Mouse (Mus musculus) neural tube, embryonic 11.5 days (tissue): ENCODE measurements around the gene Mroh8. TPM values are rescaled to one million over a fixed set of nuclear protein-coding genes. Genes with fewer than 3 reads are reported as not detected.
"Not testable (repeated sequence)": the region's sequence is repeated elsewhere in the genome, so short reads cannot be mapped to it uniquely, and the experiment has no call there.

Experiments used
- ATAC-seq: fragments of 200-750 bp; cut with Nextera tagmentation; 2 replicates; pipeline ENCODE4 v1.8.0; 2017; ENCODE audit warnings: moderate number of reproducible peaks, mild to moderate bottlenecking, moderate TSS enrichment, moderate library complexity; ENCODE audit not compliant: insufficient read depth, low FRiP score, low TSS enrichment
- DNase-seq: peaks from one replicate; pipeline ENCODE4 v3.0.0-alpha.2; 2015; ENCODE audit warnings: low spot score
- H3K27ac ChIP-seq: fragments of 300-500 bp; sonication (generic); 2 replicates; pipeline ENCODE4 v1.5.1; 2014; ENCODE audit warnings: low read depth, mild to moderate bottlenecking, low read length
- H3K27me3 ChIP-seq: fragments of 300-500 bp; sonication (generic); 2 replicates; pipeline ENCODE4 v1.6.1; 2014; ENCODE audit warnings: mild to moderate bottlenecking, low read length, mixed read lengths; ENCODE audit not compliant: control insufficient read depth, insufficient read depth
- H3K36me3 ChIP-seq: fragments of 300-500 bp; sonication (generic); 2 replicates; pipeline ENCODE4 v1.6.1; 2014; ENCODE audit warnings: mild to moderate bottlenecking, low read length, moderate library complexity, mixed read lengths; ENCODE audit not compliant: control insufficient read depth, insufficient read depth
- H3K4me1 ChIP-seq: fragments of 300-500 bp; sonication (generic); 2 replicates; pipeline ENCODE4 v1.6.1; 2014; ENCODE audit warnings: low read length, mixed read lengths; ENCODE audit not compliant: control insufficient read depth, insufficient read depth
- H3K4me2 ChIP-seq: fragments of 300-500 bp; sonication (generic); 2 replicates; pipeline ENCODE4 v1.6.1; 2014; ENCODE audit warnings: low read depth, mild to moderate bottlenecking, moderate library complexity
- H3K4me3 ChIP-seq: fragments of 300-500 bp; sonication (generic); 2 replicates; pipeline ENCODE4 v1.5.1; 2014; ENCODE audit warnings: low read depth, low read length
- H3K9ac ChIP-seq: fragments of 300-500 bp; sonication (generic); 2 replicates; pipeline ENCODE4 v1.6.1; 2014; ENCODE audit warnings: mild to moderate bottlenecking, low read length
- H3K9me3 ChIP-seq: fragments of 300-500 bp; sonication (generic); 2 replicates; pipeline ENCODE4 v1.6.1; 2016; ENCODE audit warnings: low read length; ENCODE audit not compliant: control insufficient read depth
- WGBS: fragments of 180-500 bp; shearing (Covaris S2); extraction: QIAGEN DNeasy Blood & Tissue Kit; methylation state at CpG from one replicate; pipeline ENCODE4 v1.1.7; 2014; 5-methylcytosine and 5-hydroxymethylcytosine counted together
- polyA plus RNA-seq: library from polyadenylated mRNA; unstranded; fragments of >200 nt; fragmentation: Nextera tagmentation; extraction: Ambion mirVana; gene quantifications from 2 replicates; pipeline ENCODE4 v1.2.1, GENCODE M21; 2014

Gene Mroh8
- polyA plus RNA-seq, 1 experiment from 2014 or later, result 0.95 TPM

GRCm38 (mm10) chr2:157170626-157171025 lies 108.7 kb downstream of the Mroh8 start:
- Histone ChIP-seq H3K27me3 (no peaks in the 10 kb centered on the region), H3K27ac (no peak overlapping the region), H3K4me3 (no peak overlapping the region), H3K4me2 (no peak overlapping the region), H3K36me3 (peaks cover 3% of the 10 kb centered on the region; the same call in 1 of the 2 replicates), H3K9me3 (no peaks in the 10 kb centered on the region), H3K9ac (no peak overlapping the region), H3K4me1 (no peaks in the 10 kb centered on the region)
- WGBS, result 60% methylated on average over 6 of the region's 6 CpGs
- ATAC-seq (no peak), DNase-seq (no peak)

DNA sequence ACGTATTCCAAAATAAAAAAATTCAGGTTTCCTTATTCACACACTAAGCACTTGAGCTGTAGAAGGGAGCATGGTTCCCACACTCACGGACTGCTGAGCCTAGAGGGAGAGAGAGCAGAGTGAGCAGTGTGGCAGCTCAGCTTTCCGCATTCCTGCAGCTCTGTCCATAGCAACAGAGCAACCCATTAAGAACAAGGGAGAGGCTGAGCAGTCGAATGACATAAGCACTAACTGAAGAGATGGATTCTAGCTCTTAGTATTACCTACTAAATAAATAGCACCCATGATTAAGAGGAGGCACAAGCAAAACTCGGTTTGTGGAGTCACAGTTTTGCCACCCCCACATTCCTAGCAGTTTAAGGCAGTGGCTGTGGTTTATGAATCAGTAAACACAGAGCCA lies 109.2 kb downstream of the Mroh8 start:
- peak; percentile 59 for DNase-seq
- no peaks in the 10 kb centered on the region for H3K9me3 ChIP-seq
- H3K4me3 ChIP-seq, result no peak overlapping the region
- no peak overlapping the region for H3K4me2 ChIP-seq
- H3K36me3 ChIP-seq, result peaks cover 3% of the 10 kb centered on the region; the same call in 1 of the 2 replicates
- no peaks in the 10 kb centered on the region for H3K4me1 ChIP-seq
- H3K27ac ChIP-seq, result no peak overlapping the region
- H3K9ac ChIP-seq, result no peak overlapping the region; the same call in 1 of the 2 replicates
- 41% methylated on average over 5 of the region's 5 CpGs for WGBS
- ATAC-seq, result no peak
- H3K27me3 ChIP-seq, result no peaks in the 10 kb centered on the region

DNA sequence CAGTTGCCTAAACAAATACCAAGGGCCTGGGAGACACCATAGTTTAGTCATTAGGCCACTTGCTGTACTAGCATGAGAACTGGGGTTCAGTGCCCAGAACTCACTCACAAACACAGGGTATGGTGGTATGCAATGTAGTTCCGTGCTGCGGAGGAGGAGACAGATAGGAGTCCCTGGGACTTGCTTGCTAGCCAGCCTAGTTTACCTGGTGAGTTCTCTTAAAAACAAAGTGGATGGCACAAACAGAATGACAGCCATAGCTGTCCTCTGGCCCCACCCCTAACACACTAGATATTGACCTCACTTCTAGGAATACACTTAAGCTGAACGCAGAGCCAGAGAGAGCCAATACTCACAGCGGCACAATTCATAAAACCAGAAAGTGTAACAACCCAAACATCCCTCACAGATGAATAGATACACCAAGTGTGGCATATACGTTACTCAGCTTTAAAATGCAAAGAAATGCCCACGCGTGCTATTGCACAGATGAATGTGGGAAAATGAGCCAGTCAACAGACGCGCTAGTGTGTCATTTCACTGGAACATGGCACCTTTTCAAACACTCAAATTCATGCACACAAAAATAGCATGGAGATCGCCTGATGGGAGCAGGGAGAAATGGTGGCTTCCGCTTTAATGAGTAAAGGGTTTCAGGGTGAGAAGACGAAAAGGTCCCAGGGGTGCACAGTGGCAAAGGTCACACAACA lies 112.8 kb downstream of the Mroh8 start:
- Histone ChIP-seq H3K9me3 (no peaks in the 10 kb centered on the region), H3K4me2 (no peak overlapping the region), H3K36me3 (no peaks in the 10 kb centered on the region; the same call in 1 of the 2 replicates), H3K27me3 (no peaks in the 10 kb centered on the region), H3K4me1 (no peaks in the 10 kb centered on the region), H3K9ac (no peak overlapping the region), H3K27ac (no peak overlapping the region), H3K4me3 (no peak overlapping the region)
- DNase-seq, result no peak
- WGBS, result 95% methylated on average over 12 of the region's 12 CpGs
- ATAC-seq, result no peak

DNA sequence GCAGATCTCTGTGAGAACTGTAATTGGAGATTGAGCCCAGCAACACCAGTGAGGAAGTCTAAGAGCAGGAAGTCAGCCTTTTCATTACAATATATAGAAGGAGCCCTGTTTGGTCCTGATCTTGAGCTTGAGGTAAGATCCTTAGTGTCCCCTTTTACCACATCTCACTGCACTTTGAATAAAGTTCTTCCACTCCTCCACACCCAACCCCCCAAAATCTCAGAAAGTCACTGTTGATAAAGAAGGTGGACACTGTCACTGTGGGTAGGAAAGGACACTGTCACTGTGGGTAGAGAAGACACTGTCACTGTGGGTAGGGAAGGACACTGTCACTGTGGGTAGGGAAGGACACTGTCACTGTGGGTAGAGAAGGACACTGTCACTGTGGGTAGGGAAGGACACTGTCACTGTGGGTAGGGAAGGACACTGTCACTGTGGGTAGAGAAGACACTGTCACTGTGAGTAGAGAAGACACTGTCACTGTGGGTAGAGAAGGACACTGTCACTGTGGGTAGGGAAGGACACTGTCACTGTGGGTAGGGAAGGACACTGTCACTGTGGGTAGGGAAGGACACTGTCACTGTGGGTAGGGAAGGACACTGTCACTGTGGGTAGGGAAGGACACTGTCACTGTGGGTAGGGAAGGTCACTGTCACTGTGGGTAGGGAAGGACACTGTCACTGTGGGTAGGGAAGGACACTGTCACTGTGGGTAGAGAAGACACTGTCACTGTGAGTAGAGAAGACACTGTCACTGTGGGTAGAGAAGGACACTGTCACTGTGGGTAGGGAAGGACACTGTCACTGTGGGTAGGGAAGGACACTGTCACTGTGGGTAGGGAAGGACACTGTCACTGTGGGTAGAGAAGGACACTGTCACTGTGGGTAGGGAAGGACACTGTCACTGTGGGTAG lies 113.8 kb downstream of the Mroh8 start:
- not testable (repeated sequence) for H3K27me3 ChIP-seq, DNase-seq, H3K36me3 ChIP-seq, H3K27ac ChIP-seq, H3K4me3 ChIP-seq, H3K4me2 ChIP-seq, H3K9me3 ChIP-seq, H3K9ac ChIP-seq, H3K4me1 ChIP-seq, ATAC-seq

- ATAC-seq (no peak), DNase-seq (no peak)
- WGBS, result 89% methylated on average over 2 of the region's 2 CpGs
- H3K27ac ChIP-seq, result no peak overlapping the region
- no peaks in the 10 kb centered on the region; the same call in 1 of the 2 replicates for H3K36me3 ChIP-seq
- no peak overlapping the region for H3K4me2 ChIP-seq
- no peaks in the 10 kb centered on the region for H3K27me3 ChIP-seq
- no peak overlapping the region for H3K4me3 ChIP-seq
- no peaks in the 10 kb centered on the region for H3K9me3 ChIP-seq
- no peak overlapping the region for H3K9ac ChIP-seq
- no peaks in the 10 kb centered on the region for H3K4me1 ChIP-seq
Measured at GRCm38 (mm10) chr2:157164101-157164500, 115.2 kb downstream of the Mroh8 start.

Other genes with a start within 250 kb of the Mroh8 start
- gene Soga1, start 200.3 kb downstream of the Mroh8 start, polyA plus RNA-seq, result 6.6 and 7.6 TPM in 2 replicates
- not detected in 2 replicates for gene Tldc2, start 192.5 kb downstream of the Mroh8 start, polyA plus RNA-seq
- gene Samhd1, start 144.3 kb downstream of the Mroh8 start, polyA plus RNA-seq, result 18.7 and 22.8 TPM in 2 replicates
- gene Rbl1, start 75.0 kb downstream of the Mroh8 start, polyA plus RNA-seq, result 29.3 and 31.0 TPM in 2 replicates
- 261 and 267 TPM in 2 replicates for gene Rpn2, start 532 bp downstream of the Mroh8 start, polyA plus RNA-seq
- gene Ghrh, start 68.0 kb upstream of the Mroh8 start, polyA plus RNA-seq, result not detected in 2 replicates
- 34.9 and 36.8 TPM in 2 replicates for gene Manbal, start 88.0 kb upstream of the Mroh8 start, polyA plus RNA-seq
- 15.1 and 17.8 TPM in 2 replicates for gene Src, start 138.9 kb upstream of the Mroh8 start, polyA plus RNA-seq